Mouse (Mus musculus) cerebellum, adult 9-11 months (tissue): ENCODE data around the gene Olfr1230.

ENCODE experiments used
- DNase-seq: peaks from one replicate; pipeline ENCODE4 v3.0.0; 2022

Gene Olfr1230

GRCm38 (mm10) chr2:89297168-89297567 lies at the start of gene Olfr1230:
TSS of gene Olfr1230 (minus strand) at chr2:89297268.
- DNase-seq = no peak

GRCm38 (mm10) chr2:89342298-89342697 lies 45.2 kb upstream of the Olfr1230 start, which contains the start of gene Olfr1233:
TSS of gene Olfr1233 (minus strand) at chr2:89342398.
- DNase-seq = no peak

GRCm38 (mm10) chr2:89329575-89329974 lies 32.5 kb upstream of the Olfr1230 start, which contains the start of gene Olfr1232:
TSS of gene Olfr1232 (minus strand) at chr2:89329675.
- no peak for DNase-seq

GRCm38 (mm10) chr2:89306974-89307373 lies 9.9 kb upstream of the Olfr1230 start, which contains the start of gene Olfr1231:
TSS of gene Olfr1231 (minus strand) at chr2:89307074.
- DNase-seq = no peak

- DNase-seq = no peak
Measured at GRCm38 (mm10) chr2:89287914-89288313, 9.2 kb downstream of the Olfr1230 start, which contains the start of gene Olfr1229. TSS of gene Olfr1229 (minus strand) at chr2:89288014.

GRCm38 (mm10) chr2:89253962-89254361 lies 43.1 kb downstream of the Olfr1230 start, which contains the start of gene Olfr1228:
TSS of gene Olfr1228 (minus strand) at chr2:89254062.
- no peak for DNase-seq
